Mouse (Mus musculus): ENCODE measurements around the gene Bola3. TPM values are rescaled to one million over a fixed set of nuclear protein-coding genes. Genes with fewer than 3 reads are reported as not detected.

Bola3 gene
- polyA plus RNA-seq, 1 experiment from 2014 or later, result 60.3 TPM

GRCm38 (mm10) chr6:83403481-83403880 is 54.5 kb downstream of the Bola3 start:
- DNase-seq (ENCODE audit: low spot score) (no peak), ATAC-seq (ENCODE audit: low FRiP score) (0 out of 2 replicates have a peak, but pooled peaks have one; percentile 15)
- H3K9ac ChIP-seq, result no peak overlapping the region
- H3K4me3 ChIP-seq (replicated peaks; ENCODE audit: low read length), result no peak overlapping the region
- no peak overlapping the region for H3K4me2 ChIP-seq (replicated peaks)
- H3K36me3 ChIP-seq (replicated peaks; ENCODE audit: control insufficient read depth, insufficient read depth), result peaks cover 53% of the 10 kb centered on the region
- no peaks in the 10 kb centered on the region for H3K4me1 ChIP-seq (replicated peaks; ENCODE audit: control insufficient read depth, insufficient read depth, low read length)
- H3K9me3 ChIP-seq (ENCODE audit: control insufficient read depth, low read length), result no peaks in the 10 kb centered on the region
- H3K27me3 ChIP-seq (ENCODE audit: control insufficient read depth, insufficient read depth, low read length), result no peaks in the 10 kb centered on the region
- H3K27ac ChIP-seq, result no peak overlapping the region
- WGBS, result 92% methylated on average over 8 of the region's 8 CpGs

GRCm38 (mm10) chr6:83404571-83404970 is 55.6 kb downstream of the Bola3 start:
- no peaks in the 10 kb centered on the region; the same call in 1 of the 2 replicates for H3K4me1 ChIP-seq (replicated peaks; ENCODE audit: control insufficient read depth, insufficient read depth, low read length)
- H3K9ac ChIP-seq, result no peak overlapping the region
- peaks cover 53% of the 10 kb centered on the region for H3K36me3 ChIP-seq (replicated peaks; ENCODE audit: control insufficient read depth, insufficient read depth)
- H3K27ac ChIP-seq, result no peak overlapping the region
- ATAC-seq (ENCODE audit: low FRiP score) (no peak), DNase-seq (ENCODE audit: low spot score) (no peak)
- no peak overlapping the region for H3K4me2 ChIP-seq (replicated peaks)
- no peak overlapping the region for H3K4me3 ChIP-seq (replicated peaks; ENCODE audit: low read length)
- H3K9me3 ChIP-seq (ENCODE audit: control insufficient read depth, low read length), result no peaks in the 10 kb centered on the region
- H3K27me3 ChIP-seq (ENCODE audit: control insufficient read depth, insufficient read depth, low read length), result no peaks in the 10 kb centered on the region
- 98% methylated on average over 13 of the region's 13 CpGs for WGBS

- WGBS, result 87% methylated on average over 7 of the region's 7 CpGs
- Histone ChIP-seq H3K36me3 (replicated peaks; ENCODE audit: control insufficient read depth, insufficient read depth) (peaks cover 49% of the 10 kb centered on the region), H3K27me3 (ENCODE audit: control insufficient read depth, insufficient read depth, low read length) (no peaks in the 10 kb centered on the region), H3K9ac (no peak overlapping the region), H3K27ac (no peak overlapping the region), H3K4me2 (replicated peaks) (no peak overlapping the region), H3K4me1 (replicated peaks; ENCODE audit: control insufficient read depth, insufficient read depth, low read length) (peaks cover 6% of the 10 kb centered on the region; the same call in 1 of the 2 replicates), H3K9me3 (ENCODE audit: control insufficient read depth, low read length) (no peaks in the 10 kb centered on the region), H3K4me3 (replicated peaks; ENCODE audit: low read length) (no peak overlapping the region)
- no peak for ATAC-seq (ENCODE audit: low FRiP score)
- DNase-seq (ENCODE audit: low spot score), result no peak
Observed at GRCm38 (mm10) chr6:83405511-83406064, 56.6 kb downstream of the Bola3 start.

- Histone ChIP-seq H3K36me3 (replicated peaks; ENCODE audit: control insufficient read depth, insufficient read depth) (peaks cover 19% of the 10 kb centered on the region), H3K9me3 (ENCODE audit: control insufficient read depth, low read length) (no peaks in the 10 kb centered on the region), H3K4me3 (replicated peaks; ENCODE audit: low read length) (no peak overlapping the region), H3K4me2 (replicated peaks) (no peak overlapping the region), H3K9ac (no peak overlapping the region), H3K4me1 (replicated peaks; ENCODE audit: control insufficient read depth, insufficient read depth, low read length) (peaks cover 33% of the 10 kb centered on the region), H3K27me3 (ENCODE audit: control insufficient read depth, insufficient read depth, low read length) (no peaks in the 10 kb centered on the region), H3K27ac (no peak overlapping the region)
- DNase-seq (ENCODE audit: low spot score), result no peak
- WGBS, result 91% methylated on average over 9 of the region's 9 CpGs
- no peak for ATAC-seq (ENCODE audit: low FRiP score)
Observed at GRCm38 (mm10) chr6:83408510-83408909, 59.6 kb downstream of the Bola3 start.

Small RNAs within 50 kb of the gene (microRNA-seq; reads per million reads assigned to microRNA genes)
- not detected for gene Mir6374

Other genes starting within 250 kb of the Bola3 start
- 3.5 and 4.2 TPM in 2 replicates for gene Ccdc142, start 247.5 kb upstream of the Bola3 start, polyA plus RNA-seq (2014; fragmentation: Nextera tagmentation; extraction: Ambion mirVana)
- 4.9 and 5.3 TPM in 2 replicates for gene Gm42688, start 247.5 kb upstream of the Bola3 start, polyA plus RNA-seq (2014; fragmentation: Nextera tagmentation; extraction: Ambion mirVana)
- 110 and 129 TPM in 2 replicates for gene Mrpl53, start 240.1 kb upstream of the Bola3 start, polyA plus RNA-seq (2014; fragmentation: Nextera tagmentation; extraction: Ambion mirVana)
- 23.9 and 24.0 TPM in 2 replicates for gene Mogs, start 233.7 kb upstream of the Bola3 start, polyA plus RNA-seq (2014; fragmentation: Nextera tagmentation; extraction: Ambion mirVana)
- gene Wbp1, start 227.6 kb upstream of the Bola3 start, polyA plus RNA-seq (2014; fragmentation: Nextera tagmentation; extraction: Ambion mirVana), result 114 and 134 TPM in 2 replicates
- gene Ino80b, start 223.7 kb upstream of the Bola3 start, polyA plus RNA-seq (2014; fragmentation: Nextera tagmentation; extraction: Ambion mirVana), result 15.4 and 15.8 TPM in 2 replicates
- gene Rtkn, start 213.7 kb upstream of the Bola3 start, polyA plus RNA-seq (2014; fragmentation: Nextera tagmentation; extraction: Ambion mirVana), result 8.9 and 9.8 TPM in 2 replicates
- gene Wdr54, start 192.8 kb upstream of the Bola3 start, polyA plus RNA-seq (2014; fragmentation: Nextera tagmentation; extraction: Ambion mirVana), result 17.8 and 18.0 TPM in 2 replicates
- 7.1 and 7.5 TPM in 2 replicates for gene 1700003E16Rik, start 192.7 kb upstream of the Bola3 start, polyA plus RNA-seq (2014; fragmentation: Nextera tagmentation; extraction: Ambion mirVana)
- 147 and 155 TPM in 2 replicates for gene Dctn1, start 183.2 kb upstream of the Bola3 start, polyA plus RNA-seq (2014; fragmentation: Nextera tagmentation; extraction: Ambion mirVana)
- gene Slc4a5, start 129.3 kb upstream of the Bola3 start, polyA plus RNA-seq (2014; fragmentation: Nextera tagmentation; extraction: Ambion mirVana), result 3.5 and 4.8 TPM in 2 replicates
- gene Mthfd2, start 23.2 kb upstream of the Bola3 start, polyA plus RNA-seq (2014; fragmentation: Nextera tagmentation; extraction: Ambion mirVana), result 30.4 and 35.7 TPM in 2 replicates
- 27.8 and 30.6 TPM in 2 replicates for gene Mob1a, start 23.1 kb upstream of the Bola3 start, polyA plus RNA-seq (2014; fragmentation: Nextera tagmentation; extraction: Ambion mirVana)
- gene Tet3, start 109.9 kb downstream of the Bola3 start, polyA plus RNA-seq (2014; fragmentation: Nextera tagmentation; extraction: Ambion mirVana), result 43.6 and 52.2 TPM in 2 replicates
- gene Dguok, start 157.8 kb downstream of the Bola3 start, polyA plus RNA-seq (2014; fragmentation: Nextera tagmentation; extraction: Ambion mirVana), result 68.8 and 69.2 TPM in 2 replicates
- gene Actg2, start 187.1 kb downstream of the Bola3 start, polyA plus RNA-seq (2014; fragmentation: Nextera tagmentation; extraction: Ambion mirVana), result 2.6 and 3.3 TPM in 2 replicates
- gene Stambp, start 223.6 kb downstream of the Bola3 start, polyA plus RNA-seq (2014; fragmentation: Nextera tagmentation; extraction: Ambion mirVana), result 59.4 and 63.6 TPM in 2 replicates

Data from hindbrain, embryonic 14.5 days (tissue).